Mouse (Mus musculus): Measurements from ENCODE around the gene Gm9944. TPM values are rescaled to one million over a fixed set of nuclear protein-coding genes. Genes with fewer than 3 reads are reported as not detected.

Gm9944 gene
- polyA plus RNA-seq (2012; rRNA removed), result not detected in 2 replicates

GRCm38 (mm10) chr4:144453217-144453616 lies at the start of gene Gm9944:
Gene Gm9944, minus strand, starts transcription at chr4:144453317.
- DNase-seq (ENCODE audit: low spot score), result no peak

- no peak for DNase-seq (ENCODE audit: low spot score)
Observed at GRCm38 (mm10) chr4:144493331-144493730, 40.2 kb upstream of the Gm9944 start.

GRCm38 (mm10) chr4:144468091-144468490 lies 15.0 kb upstream of the Gm9944 start:
- DNase-seq (ENCODE audit: low spot score), result no peak

- DNase-seq (ENCODE audit: low spot score), result no peak
Observed at GRCm38 (mm10) chr4:144465206-144465605, 12.1 kb upstream of the Gm9944 start.

GRCm38 (mm10) chr4:144463656-144464055 lies 10.5 kb upstream of the Gm9944 start, which contains the start of gene Aadacl3:
Gene Aadacl3, minus strand, starts transcription at chr4:144463756.
- DNase-seq (ENCODE audit: low spot score), result no peak

- DNase-seq (ENCODE audit: low spot score), result no peak
Observed at GRCm38 (mm10) chr4:144448546-144448945, 4.6 kb downstream of the Gm9944 start.

- no peak for DNase-seq (ENCODE audit: low spot score)
Observed at GRCm38 (mm10) chr4:144441582-144441981, 11.5 kb downstream of the Gm9944 start.

- DNase-seq (ENCODE audit: low spot score), result no peak
Observed at GRCm38 (mm10) chr4:144441095-144441494, 12.0 kb downstream of the Gm9944 start.

- no peak for DNase-seq (ENCODE audit: low spot score)
Observed at GRCm38 (mm10) chr4:144438672-144439071, 14.4 kb downstream of the Gm9944 start, which contains the start of gene 1700012P22Rik. Gene 1700012P22Rik, minus strand, starts transcription at chr4:144438772.

GRCm38 (mm10) chr4:144433216-144433615 lies 19.9 kb downstream of the Gm9944 start:
- no peak for DNase-seq (ENCODE audit: low spot score)

- no peak for DNase-seq (ENCODE audit: low spot score)
Observed at GRCm38 (mm10) chr4:144430723-144431122, 22.4 kb downstream of the Gm9944 start.

- DNase-seq (ENCODE audit: low spot score), result no peak
Observed at GRCm38 (mm10) chr4:144428868-144429267, 24.2 kb downstream of the Gm9944 start.

GRCm38 (mm10) chr4:144424590-144424989 lies 28.5 kb downstream of the Gm9944 start:
- no peak for DNase-seq (ENCODE audit: low spot score)

GRCm38 (mm10) chr4:144420644-144421043 lies 32.5 kb downstream of the Gm9944 start:
- DNase-seq (ENCODE audit: low spot score), result no peak

- DNase-seq (ENCODE audit: low spot score), result no peak
Observed at GRCm38 (mm10) chr4:144408290-144408689, 44.8 kb downstream of the Gm9944 start, which contains the start of gene Pramef12. Gene Pramef12, minus strand, starts transcription at chr4:144408464.

- DNase-seq (ENCODE audit: low spot score), result no peak
Observed at GRCm38 (mm10) chr4:144406261-144406660, 46.9 kb downstream of the Gm9944 start.

- DNase-seq (ENCODE audit: low spot score), result peak; percentile 25
Observed at GRCm38 (mm10) chr4:144404456-144405086, 48.5 kb downstream of the Gm9944 start.

Other genes starting within 250 kb of the Gm9944 start
- not detected in 2 replicates for gene C87977, start 240.0 kb downstream of the Gm9944 start, polyA plus RNA-seq (2012; rRNA removed)
- gene Pramel5, start 172.8 kb downstream of the Gm9944 start, polyA plus RNA-seq (2012; rRNA removed), result not detected in 2 replicates
- not detected in 2 replicates for gene Gm13128, start 123.1 kb downstream of the Gm9944 start, polyA plus RNA-seq (2012; rRNA removed)
- gene Gm13119, start 95.4 kb downstream of the Gm9944 start, polyA plus RNA-seq (2012; rRNA removed), result not detected in 2 replicates
- not detected in 2 replicates for gene Pramef20, start 75.4 kb downstream of the Gm9944 start, polyA plus RNA-seq (2012; rRNA removed)
- gene Pramef12, start 44.9 kb downstream of the Gm9944 start, polyA plus RNA-seq (2012; rRNA removed), result 0.40 and 0.49 TPM in 2 replicates
- not detected in 2 replicates for gene 1700012P22Rik, start 14.5 kb downstream of the Gm9944 start, polyA plus RNA-seq (2012; rRNA removed)
- not detected in 2 replicates for gene Aadacl3, start 10.4 kb upstream of the Gm9944 start, polyA plus RNA-seq (2012; rRNA removed)
- not detected in 2 replicates for gene 9430007A20Rik, start 66.5 kb upstream of the Gm9944 start, polyA plus RNA-seq (2012; rRNA removed)
- not detected in 2 replicates for gene Gm13124, start 111.8 kb upstream of the Gm9944 start, polyA plus RNA-seq (2012; rRNA removed)
- gene Aadacl4, start 160.4 kb upstream of the Gm9944 start, polyA plus RNA-seq (2012; rRNA removed), result not detected in 2 replicates
- 1.5 TPM in 2 replicates for gene Gm436, start 233.1 kb upstream of the Gm9944 start, polyA plus RNA-seq (2012; rRNA removed)

Measured in urinary bladder, adult 2 months (tissue).